Mouse (Mus musculus): ENCODE measurements at regions not wholly inside any gene's neighbourhood (a gene's known extent, or its start where the extent isn't known, plus 50 kb on each side); places are given as distances from the start of the nearest gene placed in this dataset.

DNA sequence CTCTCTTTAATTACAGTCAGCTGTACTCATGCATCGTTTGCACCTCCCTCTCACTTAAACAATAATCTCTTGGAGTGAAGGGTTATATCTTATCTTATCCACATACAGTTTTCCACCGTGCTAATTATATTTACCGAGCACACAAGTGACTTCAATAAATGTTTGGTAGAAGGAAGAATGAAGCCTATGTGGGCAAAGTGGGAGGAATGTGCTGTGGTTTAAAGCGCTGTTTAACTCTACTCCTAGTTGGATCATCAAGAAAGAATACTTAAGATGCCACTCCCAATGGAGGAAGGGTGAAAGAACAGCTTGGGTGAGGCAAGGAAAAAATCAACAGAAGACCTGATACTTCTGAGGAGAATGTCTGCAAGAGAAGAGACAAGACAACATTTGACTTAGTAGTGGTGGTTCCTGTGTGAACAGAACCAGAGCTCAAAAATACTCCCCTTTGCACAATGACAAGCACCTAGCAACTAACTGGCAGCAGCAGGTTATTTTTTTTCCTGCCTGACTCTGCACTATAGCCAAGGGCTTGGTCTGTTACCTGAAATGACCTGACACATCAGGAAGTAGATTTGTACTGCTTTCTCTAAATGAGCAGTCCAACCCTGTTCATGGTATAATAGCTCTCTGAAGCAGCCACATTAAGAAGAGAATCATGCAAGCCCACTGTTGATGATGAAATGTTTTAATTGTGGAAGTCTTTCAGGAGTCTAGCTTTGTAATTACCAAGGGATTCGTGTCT, 424.6 kb upstream of the Nr3c2 start:
- TF ChIP-seq CTCF (IDR thresholded peaks at IDR 0.05; ENCODE audit: low read depth) (no peak), EP300 (IDR thresholded peaks at IDR 0.05; ENCODE audit: low read depth) (no peak)

All from liver, embryonic 14.5 days (tissue).